Mouse (Mus musculus): ENCODE data around the gene Tmem132a. TPM values are rescaled to one million over a fixed set of nuclear protein-coding genes. Genes with fewer than 3 reads are reported as not detected.

Tmem132a gene
- polyA plus RNA-seq, 1 experiment from 2014 or later = 111 TPM

- WGBS = 85% methylated on average over 3 of the region's 3 CpGs
- peak overlapping the region; percentile 90 for H3K27ac ChIP-seq
- H3K4me2 ChIP-seq (replicated peaks) = peak overlapping the region; percentile 91; the same call in 1 of the 2 replicates
- ATAC-seq (ENCODE audit: low FRiP score, low read depth) = no peak
- H3K36me3 ChIP-seq = peaks cover 59% of the 10 kb centered on the region
- no peaks in the 10 kb centered on the region for H3K27me3 ChIP-seq
- no peaks in the 10 kb centered on the region for H3K9me3 ChIP-seq
- peaks cover 34% of the 10 kb centered on the region for H3K4me1 ChIP-seq
- H3K4me3 ChIP-seq = peak overlapping the region; percentile 84; the same call in 1 of the 2 replicates
- peak overlapping the region; percentile 56 for H3K9ac ChIP-seq
These were observed 936 bp upstream of the Tmem132a start for GRCm38 (mm10) chr19:10870676-10871075.

- Histone ChIP-seq H3K9ac (peak overlapping the region; percentile 92), H3K4me3 (peak overlapping the region; percentile 84), H3K36me3 (peaks cover 67% of the 10 kb centered on the region), H3K9me3 (no peaks in the 10 kb centered on the region), H3K27me3 (no peaks in the 10 kb centered on the region), H3K27ac (peak overlapping the region; percentile 90), H3K4me1 (peaks cover 34% of the 10 kb centered on the region), H3K4me2 (replicated peaks) (peak overlapping the region; percentile 91)
- WGBS = under 1% methylated on average over 43 of the region's 43 CpGs
- peak; percentile 93 for ATAC-seq (ENCODE audit: low FRiP score, low read depth)
These were observed 377 bp downstream of the Tmem132a start for GRCm38 (mm10) chr19:10869241-10869885.

GRCm38 (mm10) chr19:10868623-10869141 lies 1.1 kb downstream of the Tmem132a start:
- Histone ChIP-seq H3K4me1 (peaks cover 34% of the 10 kb centered on the region), H3K27me3 (no peaks in the 10 kb centered on the region), H3K4me3 (peak overlapping the region; percentile 84), H3K36me3 (peaks cover 67% of the 10 kb centered on the region), H3K27ac (peak overlapping the region; percentile 90), H3K4me2 (replicated peaks) (peak overlapping the region; percentile 91), H3K9me3 (no peaks in the 10 kb centered on the region), H3K9ac (peak overlapping the region; percentile 92)
- 2% methylated on average over 17 of the region's 17 CpGs for WGBS
- no peak for ATAC-seq (ENCODE audit: low FRiP score, low read depth)

DNA sequence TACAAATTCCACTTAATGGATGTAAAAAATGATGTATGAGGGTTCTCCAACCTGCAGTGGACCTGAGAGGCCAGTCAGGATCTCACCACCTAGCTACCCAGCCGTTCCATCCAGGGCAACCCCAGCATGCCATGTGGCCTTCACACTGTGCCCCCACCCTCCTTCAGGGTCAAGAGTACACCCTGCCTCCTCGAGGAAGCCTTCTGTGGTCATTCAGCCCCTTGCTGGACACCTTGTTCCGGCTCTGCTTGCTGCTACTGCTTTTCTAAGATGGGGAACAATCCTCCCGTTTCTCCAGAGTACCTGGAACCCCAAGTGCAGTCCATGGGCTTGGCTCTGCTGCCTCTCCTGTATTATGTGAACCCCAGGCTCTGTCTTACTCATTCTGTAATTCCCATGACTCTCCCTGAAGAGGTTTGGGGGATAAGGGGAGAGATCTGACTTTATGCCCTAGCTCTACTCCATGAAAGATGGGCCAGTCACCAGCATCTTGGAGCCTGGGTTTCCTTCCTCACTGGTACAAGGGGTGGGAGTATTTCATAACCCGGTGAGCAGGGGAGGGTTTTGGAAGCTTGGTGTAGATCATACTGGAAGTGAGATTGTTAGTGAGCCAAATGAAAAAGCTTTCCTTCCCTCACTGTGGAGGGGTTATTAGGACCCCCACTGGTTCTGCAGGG lies 1.7 kb downstream of the Tmem132a start:
- H3K4me3 ChIP-seq = peak overlapping the region; percentile 84
- H3K36me3 ChIP-seq = peaks cover 67% of the 10 kb centered on the region
- peaks cover 34% of the 10 kb centered on the region for H3K4me1 ChIP-seq
- H3K9me3 ChIP-seq = no peaks in the 10 kb centered on the region
- peak overlapping the region; percentile 92 for H3K9ac ChIP-seq
- H3K4me2 ChIP-seq (replicated peaks) = peak overlapping the region; percentile 91
- ATAC-seq (ENCODE audit: low FRiP score, low read depth) = no peak
- no peaks in the 10 kb centered on the region for H3K27me3 ChIP-seq
- WGBS = 28% methylated on average over 5 of the region's 5 CpGs
- no peak overlapping the region for H3K27ac ChIP-seq

GRCm38 (mm10) chr19:10866351-10866750 lies 3.4 kb downstream of the Tmem132a start:
- no peak for ATAC-seq (ENCODE audit: low FRiP score, low read depth)

GRCm38 (mm10) chr19:10860072-10860497 lies 9.7 kb downstream of the Tmem132a start:
- 43% methylated on average over 22 of the region's 22 CpGs for WGBS
- Histone ChIP-seq H3K27me3 (no peaks in the 10 kb centered on the region), H3K27ac (no peak overlapping the region), H3K4me3 (no peak overlapping the region), H3K9me3 (no peaks in the 10 kb centered on the region), H3K4me2 (replicated peaks) (no peak overlapping the region), H3K4me1 (0 out of 2 replicates have a peak, but pooled peaks cover 5% of the 10 kb centered on the region), H3K36me3 (peaks cover 92% of the 10 kb centered on the region), H3K9ac (no peak overlapping the region)
- peak; percentile 58 for ATAC-seq (ENCODE audit: low FRiP score, low read depth)

More at GRCm38 (mm10) chr19:10866351-10866750, 3.4 kb downstream of the Tmem132a start:
- no peaks in the 10 kb centered on the region for H3K27me3 ChIP-seq
- H3K27ac ChIP-seq = no peak overlapping the region
- no peak overlapping the region for H3K4me2 ChIP-seq (replicated peaks)
- H3K9ac ChIP-seq = no peak overlapping the region
- no peak overlapping the region for H3K4me3 ChIP-seq
- 93% methylated on average over 13 of the region's 13 CpGs for WGBS
- no peaks in the 10 kb centered on the region for H3K9me3 ChIP-seq
- peaks cover 34% of the 10 kb centered on the region for H3K4me1 ChIP-seq
- H3K36me3 ChIP-seq = peaks cover 67% of the 10 kb centered on the region

- H3K27ac ChIP-seq = no peak overlapping the region
- ATAC-seq (ENCODE audit: low FRiP score, low read depth) = no peak
- no peak overlapping the region for H3K9ac ChIP-seq
- no peak overlapping the region for H3K4me3 ChIP-seq
- no peak overlapping the region for H3K4me2 ChIP-seq (replicated peaks)
- H3K27me3 ChIP-seq = no peaks in the 10 kb centered on the region
- H3K4me1 ChIP-seq = 0 out of 2 replicates have a peak, but pooled peaks cover 5% of the 10 kb centered on the region
- no peaks in the 10 kb centered on the region for H3K9me3 ChIP-seq
- WGBS = 34% methylated on average over 2 of the region's 2 CpGs
- H3K36me3 ChIP-seq = peaks cover 56% of the 10 kb centered on the region
These were observed 13.2 kb downstream of the Tmem132a start for GRCm38 (mm10) chr19:10856520-10856919.

DNA sequence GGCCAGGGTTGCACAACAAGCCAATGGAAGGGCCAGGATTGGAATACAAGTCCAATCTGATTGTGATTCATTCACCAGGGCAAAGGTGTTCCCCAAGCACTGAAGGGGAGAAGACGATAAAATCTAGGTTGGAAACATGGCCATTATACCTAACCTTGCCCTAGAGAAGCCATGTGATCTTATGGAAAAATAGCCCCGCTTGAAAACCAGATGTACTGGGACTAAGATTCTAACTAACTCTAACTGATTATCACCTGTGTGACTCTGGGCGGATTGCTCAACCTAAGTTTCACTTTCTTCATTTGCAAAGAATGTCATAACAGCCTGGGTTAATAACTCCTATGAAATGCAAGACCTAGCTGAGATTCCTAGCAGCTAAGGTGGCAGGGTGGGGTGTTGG lies 14.3 kb downstream of the Tmem132a start:
- Histone ChIP-seq H3K27ac (no peak overlapping the region), H3K4me3 (no peak overlapping the region), H3K4me1 (0 out of 2 replicates have a peak, but pooled peaks cover 3% of the 10 kb centered on the region), H3K9me3 (no peaks in the 10 kb centered on the region), H3K9ac (no peak overlapping the region), H3K4me2 (replicated peaks) (no peak overlapping the region), H3K27me3 (no peaks in the 10 kb centered on the region), H3K36me3 (peaks cover 45% of the 10 kb centered on the region)
- no peak for ATAC-seq (ENCODE audit: low FRiP score, low read depth)
- 77% methylated on average over 3 of the region's 3 CpGs for WGBS

DNA sequence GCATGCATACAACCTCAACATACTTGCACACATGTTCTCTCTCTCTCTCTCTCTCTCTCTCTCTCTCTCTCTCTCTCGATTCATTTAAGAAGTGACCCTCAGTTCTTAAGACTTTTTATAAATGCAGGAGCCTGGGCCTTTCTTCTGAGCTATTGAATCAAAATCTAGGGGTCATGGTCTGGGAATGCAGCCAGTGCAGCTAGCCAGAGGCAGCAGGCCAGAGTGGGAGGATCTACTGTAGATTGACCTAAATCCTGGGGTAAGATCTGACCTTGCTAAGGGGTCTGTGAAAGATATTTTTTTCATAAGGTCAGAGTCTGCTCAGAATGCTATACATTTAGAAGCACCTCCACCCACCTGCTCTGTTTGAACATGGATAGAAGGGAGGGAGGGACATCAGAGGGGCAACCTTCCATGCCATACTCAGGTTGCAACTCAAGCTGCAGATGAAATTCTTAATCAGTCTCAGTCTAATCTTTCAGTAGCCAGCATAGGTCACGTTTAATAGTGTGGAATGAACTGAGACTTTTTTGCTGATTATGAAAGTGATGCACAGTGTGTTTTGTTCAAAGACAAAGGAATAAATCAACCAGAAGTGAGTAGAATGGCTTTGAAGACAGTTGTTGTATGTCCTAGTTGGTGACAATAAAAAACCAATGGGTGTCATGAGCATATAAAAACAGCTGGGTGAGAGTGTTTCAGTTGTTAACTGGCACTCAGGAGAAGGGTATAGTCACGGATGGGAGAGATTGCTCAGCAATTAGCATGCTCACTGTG lies 22.2 kb downstream of the Tmem132a start:
- no peak overlapping the region for H3K9ac ChIP-seq
- 61% methylated on average over 3 of the region's 3 CpGs for WGBS

DNA sequence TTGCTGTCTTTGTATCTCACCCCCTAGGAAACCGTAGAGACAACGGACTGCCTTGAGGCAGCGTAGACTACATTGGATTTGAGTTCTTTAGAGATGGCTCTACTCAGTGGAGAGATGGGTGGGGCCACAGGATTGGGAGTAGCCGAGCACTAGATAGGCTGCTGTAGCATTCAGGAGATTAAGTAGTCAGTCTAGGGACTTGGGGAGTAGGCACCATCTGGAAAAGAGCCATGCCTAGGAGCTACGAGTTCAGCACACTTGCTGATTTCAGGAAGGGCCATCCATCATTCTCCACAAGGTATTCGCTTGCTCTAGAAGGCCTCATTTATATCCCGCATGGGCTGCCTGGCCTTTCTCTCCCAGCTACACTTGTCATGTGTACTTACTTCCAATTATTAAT lies 23.6 kb downstream of the Tmem132a start:
- Histone ChIP-seq H3K27ac (no peak overlapping the region), H3K9ac (no peak overlapping the region), H3K9me3 (no peaks in the 10 kb centered on the region), H3K36me3 (no peaks in the 10 kb centered on the region), H3K4me1 (no peaks in the 10 kb centered on the region), H3K4me3 (no peak overlapping the region), H3K27me3 (no peaks in the 10 kb centered on the region), H3K4me2 (replicated peaks) (no peak overlapping the region)
- 74% methylated on average over 7 of the region's 7 CpGs for WGBS
- ATAC-seq (ENCODE audit: low FRiP score, low read depth) = no peak

More for the DNA sequence above, 22.2 kb downstream of the Tmem132a start:
- no peak overlapping the region for H3K4me3 ChIP-seq
- no peaks in the 10 kb centered on the region for H3K9me3 ChIP-seq
- H3K27ac ChIP-seq = no peak overlapping the region
- no peaks in the 10 kb centered on the region for H3K36me3 ChIP-seq
- no peaks in the 10 kb centered on the region for H3K4me1 ChIP-seq
- H3K4me2 ChIP-seq (replicated peaks) = no peak overlapping the region
- no peaks in the 10 kb centered on the region for H3K27me3 ChIP-seq
- no peak for ATAC-seq (ENCODE audit: low FRiP score, low read depth)

DNA sequence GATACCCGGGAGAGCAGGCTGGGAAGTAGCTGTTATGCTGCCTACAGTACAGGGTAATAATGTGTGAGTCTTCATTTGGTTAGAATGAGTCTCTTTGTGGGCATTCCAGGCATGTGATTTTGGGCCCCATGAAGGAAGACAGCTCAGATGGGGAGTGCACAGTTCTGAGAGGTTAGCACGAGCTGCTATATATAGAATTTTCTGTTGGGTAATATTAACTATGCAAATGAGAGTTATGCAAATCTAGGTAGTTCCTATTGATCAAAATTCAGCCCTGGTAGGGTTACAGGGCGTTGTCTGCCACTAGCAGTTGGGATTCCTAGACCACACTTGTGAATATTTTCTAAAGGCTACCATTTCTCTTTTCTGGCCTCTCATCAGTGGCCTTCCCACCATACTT lies 24.3 kb downstream of the Tmem132a start:
- Histone ChIP-seq H3K4me2 (replicated peaks) (no peak overlapping the region), H3K27me3 (no peaks in the 10 kb centered on the region), H3K27ac (no peak overlapping the region), H3K9me3 (no peaks in the 10 kb centered on the region), H3K9ac (no peak overlapping the region), H3K4me1 (no peaks in the 10 kb centered on the region), H3K4me3 (no peak overlapping the region), H3K36me3 (no peaks in the 10 kb centered on the region)
- WGBS = 80% methylated on average over 3 of the region's 3 CpGs
- ATAC-seq (ENCODE audit: low FRiP score, low read depth) = no peak

GRCm38 (mm10) chr19:10844206-10844605 lies 25.5 kb downstream of the Tmem132a start:
- H3K27ac ChIP-seq = no peak overlapping the region
- ATAC-seq (ENCODE audit: low FRiP score, low read depth) = no peak
- WGBS = 85% methylated on average over 5 of the region's 5 CpGs
- no peak overlapping the region for H3K9ac ChIP-seq
- no peaks in the 10 kb centered on the region for H3K4me1 ChIP-seq
- H3K27me3 ChIP-seq = no peaks in the 10 kb centered on the region
- H3K36me3 ChIP-seq = no peaks in the 10 kb centered on the region
- H3K9me3 ChIP-seq = no peaks in the 10 kb centered on the region
- H3K4me2 ChIP-seq (replicated peaks) = no peak overlapping the region
- H3K4me3 ChIP-seq = no peak overlapping the region

All from limb, embryonic 13.5 days (tissue).